Mouse (Mus musculus) olfactory bulb, adult 2 months (tissue): ENCODE results near the gene Kctd19.

Source experiments
- CTCF ChIP-seq: fragments of 200-500 bp; IDR thresholded peaks from 2 replicates; pipeline ENCODE4 v1.5.1; 2012; ENCODE audit warnings: low read depth, mild to moderate bottlenecking, low read length, moderate library complexity; ENCODE audit not compliant: insufficient read depth
- POLR2A ChIP-seq: fragments of 200-500 bp; IDR thresholded peaks from 2 replicates; pipeline ENCODE4 v1.6.1; 2012; ENCODE audit warnings: mild to moderate bottlenecking, low read depth, low read length, moderate library complexity; ENCODE audit not compliant: insufficient read depth

DNA sequence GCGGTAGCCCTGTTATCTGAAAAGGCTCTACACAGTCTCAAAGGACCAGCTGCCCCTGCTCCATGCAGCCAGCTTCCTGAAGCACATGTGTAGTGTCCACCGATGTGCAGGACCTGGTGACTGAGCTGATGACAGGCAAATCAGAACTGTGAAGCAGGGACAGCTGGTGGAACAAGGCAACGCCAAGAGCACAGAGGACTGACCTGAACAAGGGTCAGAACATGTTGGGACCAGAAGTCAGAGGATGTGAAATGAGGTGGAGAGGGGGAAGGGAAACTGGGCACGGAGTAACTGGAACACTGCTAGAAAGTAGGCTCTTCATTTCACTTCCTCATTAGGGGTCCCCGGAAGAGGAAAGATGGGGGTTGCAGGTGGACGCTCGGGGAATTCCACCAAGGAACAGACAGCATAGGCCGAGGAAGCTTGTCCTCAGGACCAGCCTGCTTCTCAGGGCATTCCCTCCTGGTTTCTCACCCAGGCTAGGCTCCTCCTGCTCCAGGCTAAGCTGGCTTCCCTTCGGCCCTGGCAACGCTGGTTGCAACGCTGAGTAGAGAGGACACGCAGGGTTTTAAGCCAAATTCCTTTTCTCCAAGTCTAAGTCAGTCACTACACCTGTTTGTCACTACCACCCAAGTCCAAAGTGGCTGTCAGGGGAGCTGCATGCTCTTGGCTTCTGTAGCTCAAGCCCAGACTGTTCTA is 20.1 kb downstream of the Kctd19 start:
- TF ChIP-seq CTCF (no peak), POLR2A (no peak)
